Mouse (Mus musculus): ENCODE results near the gene Utp4. TPM values are rescaled to one million over a fixed set of nuclear protein-coding genes. Genes with fewer than 3 reads are reported as not detected.

Gene Utp4
- polyA plus RNA-seq, 1 experiment from 2014 or later = 74.4 TPM

DNA sequence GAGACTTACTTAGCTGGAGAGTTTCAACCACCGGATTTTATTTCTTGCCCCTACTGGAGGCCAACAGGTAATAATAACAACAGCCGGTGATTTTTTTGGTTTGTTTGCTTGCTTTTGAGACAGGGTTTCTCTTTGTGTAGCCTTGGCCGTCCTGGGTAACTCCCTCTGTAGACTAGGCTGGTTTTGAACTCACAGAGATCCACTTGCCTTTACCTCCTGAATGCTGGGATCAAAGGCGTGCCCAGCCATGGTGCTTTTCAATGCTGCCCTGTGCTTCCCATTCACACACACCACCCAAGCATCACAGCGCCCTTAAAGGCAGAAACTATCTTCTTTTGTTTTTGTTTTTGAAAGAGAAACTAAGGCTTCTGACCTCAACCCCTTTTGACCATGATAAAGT, 36.5 kb downstream of the Utp4 start:
- ATAC-seq (ENCODE audit: insufficient number of reproducible peaks, insufficient read depth, low FRiP score, low TSS enrichment, low read depth) = no peak
- WGBS = 68% methylated on average over 5 of the region's 5 CpGs
- Histone ChIP-seq H3K27ac (peak overlapping the region; percentile 52; the same call in 1 of the 2 replicates), H3K27me3 (peaks cover 4% of the 10 kb centered on the region; the same call in 1 of the 2 replicates), H3K4me3 (no peak overlapping the region), H3K4me2 (no peak overlapping the region), H3K9ac (no peak overlapping the region), H3K4me1 (peaks cover 26% of the 10 kb centered on the region), H3K36me3 (no peaks in the 10 kb centered on the region), H3K9me3 (no peaks in the 10 kb centered on the region)

DNA sequence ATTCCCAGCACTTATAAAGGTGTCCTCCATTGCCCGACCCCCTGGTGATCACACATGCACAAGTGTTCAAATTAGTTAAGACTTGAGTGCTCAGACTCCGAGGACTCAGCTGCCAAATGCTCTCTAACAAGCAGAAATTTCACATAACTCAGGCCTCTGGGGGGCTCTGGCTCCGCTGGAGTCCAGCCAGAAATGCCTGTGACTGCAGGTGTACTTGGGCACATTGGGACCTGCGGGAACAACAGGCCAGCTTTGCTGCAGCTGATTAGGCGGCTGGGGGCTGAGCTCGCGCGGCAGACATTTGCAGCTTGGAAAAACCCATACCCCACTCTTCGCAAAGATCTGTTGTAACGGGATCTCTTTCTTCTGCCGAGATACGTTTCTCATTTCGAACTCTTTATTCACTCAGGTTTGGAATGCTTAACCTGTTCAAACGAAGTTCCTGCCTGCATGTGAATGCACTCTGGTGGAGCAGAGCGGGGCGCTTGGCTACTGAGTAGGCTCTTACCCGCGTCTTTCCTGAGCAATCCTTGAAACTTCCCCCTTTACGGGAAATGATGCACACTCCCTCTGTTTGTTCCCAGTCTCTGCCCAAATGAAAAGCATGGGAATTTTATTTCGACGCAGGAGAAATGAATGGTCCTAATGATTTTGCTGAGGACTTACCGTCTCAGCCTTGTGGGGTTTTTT, 39.1 kb downstream of the Utp4 start:
- WGBS = 5% methylated on average over 22 of the region's 22 CpGs
- Histone ChIP-seq H3K4me2 (peak overlapping the region; percentile 55), H3K36me3 (no peaks in the 10 kb centered on the region), H3K4me3 (peak overlapping the region; percentile 25), H3K27me3 (peaks cover 4% of the 10 kb centered on the region; the same call in 1 of the 2 replicates), H3K27ac (peak overlapping the region; percentile 60), H3K9ac (peak overlapping the region; percentile 23), H3K4me1 (peaks cover 39% of the 10 kb centered on the region), H3K9me3 (no peaks in the 10 kb centered on the region)
- ATAC-seq (ENCODE audit: insufficient number of reproducible peaks, insufficient read depth, low FRiP score, low TSS enrichment, low read depth) = 0 out of 2 replicates have a peak, but pooled peaks have one; percentile 21

DNA sequence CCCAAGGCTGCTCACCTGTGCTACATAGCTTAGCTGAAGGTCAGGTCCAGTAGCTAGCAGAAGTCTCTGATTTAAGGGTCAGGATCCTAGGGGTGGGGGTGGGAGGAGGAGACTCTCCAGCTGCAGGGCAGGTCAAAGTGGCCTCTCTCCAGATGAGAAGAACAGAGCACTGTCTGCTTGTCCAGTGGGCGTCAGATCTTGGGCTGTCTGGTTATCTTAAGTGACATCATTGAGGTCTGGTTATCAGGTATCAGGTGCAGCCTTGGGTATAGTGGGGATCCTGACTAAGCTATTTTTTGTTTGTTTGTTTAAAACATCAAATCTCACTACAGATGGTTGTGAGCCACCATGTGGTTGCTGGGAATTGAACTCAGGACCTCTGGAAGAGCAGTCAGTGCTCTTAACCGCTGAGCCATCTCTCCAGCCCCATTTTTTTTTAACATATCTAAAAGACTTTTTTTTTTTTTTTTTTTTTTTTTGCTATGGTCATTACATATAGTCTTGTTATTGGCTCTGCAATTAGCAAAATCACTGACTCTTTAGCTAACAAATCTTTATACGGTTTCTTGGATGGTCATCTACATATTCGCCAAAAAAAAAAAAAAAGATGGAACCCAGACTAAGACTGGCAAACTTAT, 40.2 kb downstream of the Utp4 start:
- peaks cover 47% of the 10 kb centered on the region for H3K4me1 ChIP-seq
- no peak for ATAC-seq (ENCODE audit: insufficient number of reproducible peaks, insufficient read depth, low FRiP score, low TSS enrichment, low read depth)
- H3K4me2 ChIP-seq = no peak overlapping the region
- no peaks in the 10 kb centered on the region for H3K36me3 ChIP-seq
- 82% methylated on average over 4 of the region's 4 CpGs for WGBS
- no peak overlapping the region for H3K27ac ChIP-seq
- H3K4me3 ChIP-seq = no peak overlapping the region
- peaks cover 4% of the 10 kb centered on the region; the same call in 1 of the 2 replicates for H3K27me3 ChIP-seq
- H3K9ac ChIP-seq = no peak overlapping the region
- no peaks in the 10 kb centered on the region for H3K9me3 ChIP-seq

DNA sequence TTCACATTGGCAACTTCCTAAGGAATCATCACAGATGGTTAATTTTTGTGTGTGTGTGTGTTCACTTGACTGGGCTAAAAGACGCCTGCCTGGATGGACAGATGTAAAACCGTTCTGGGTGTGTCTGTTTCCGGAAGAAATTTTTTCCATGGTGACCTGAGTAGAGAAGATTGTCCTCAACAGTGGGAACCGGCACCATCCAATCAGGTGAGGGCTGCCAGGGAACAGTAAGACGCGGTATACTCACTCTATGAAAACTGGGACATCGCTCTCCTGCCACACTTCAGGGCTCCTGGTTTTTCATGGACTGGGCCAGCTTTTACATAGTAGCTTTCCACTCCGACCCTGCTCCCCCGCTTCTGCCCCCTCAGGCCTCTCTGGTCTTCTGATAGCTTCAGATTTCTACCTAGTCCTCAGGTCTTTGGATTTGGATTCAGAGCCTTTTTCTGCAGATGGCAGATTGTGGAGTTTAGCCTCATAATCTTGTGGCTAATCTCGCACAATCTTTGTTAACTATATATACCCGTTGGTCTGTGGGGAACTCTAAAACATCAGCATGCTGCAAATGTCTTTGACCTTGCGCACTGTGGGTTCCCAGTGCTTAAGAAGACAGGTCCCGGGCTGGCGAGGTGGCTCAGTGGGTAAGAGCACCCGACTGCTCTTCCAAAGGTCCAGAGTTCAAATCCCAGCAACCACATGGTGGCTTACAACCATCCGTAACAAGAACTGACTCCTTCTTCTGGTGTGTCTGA, 41.0 kb downstream of the Utp4 start:
- Histone ChIP-seq H3K27me3 (peaks cover 4% of the 10 kb centered on the region; the same call in 1 of the 2 replicates), H3K36me3 (no peaks in the 10 kb centered on the region), H3K4me3 (no peak overlapping the region), H3K27ac (no peak overlapping the region), H3K4me2 (no peak overlapping the region), H3K4me1 (peaks cover 45% of the 10 kb centered on the region), H3K9ac (no peak overlapping the region), H3K9me3 (no peaks in the 10 kb centered on the region)
- WGBS = 76% methylated on average over 16 of the region's 16 CpGs
- no peak for ATAC-seq (ENCODE audit: insufficient number of reproducible peaks, insufficient read depth, low FRiP score, low TSS enrichment, low read depth)

- Histone ChIP-seq H3K4me2 (peak within 1 kb of the TSS; percentile 87), H3K9me3 (no peaks in the 10 kb centered on the region), H3K4me3 (peak within 1 kb of the TSS; percentile 89), H3K27me3 (peaks cover 4% of the 10 kb centered on the region; the same call in 1 of the 2 replicates), H3K9ac (peak within 1 kb of the TSS; percentile 94), H3K36me3 (no peaks in the 10 kb centered on the region), H3K4me1 (peaks cover 41% of the 10 kb centered on the region), H3K27ac (peak within 1 kb of the TSS; percentile 88)
- 1% methylated on average over 41 of the region's 41 CpGs for WGBS
- ATAC-seq (ENCODE audit: insufficient number of reproducible peaks, insufficient read depth, low FRiP score, low TSS enrichment, low read depth) = peak; percentile 74
Observed at GRCm38 (mm10) chr8:106935324-106935869, 42.0 kb downstream of the Utp4 start, which contains the start of gene Sntb2. Gene Sntb2 (plus strand): TSS chr8:106935750.

GRCm38 (mm10) chr8:106935899-106936477, 42.6 kb downstream of the Utp4 start:
- H3K9me3 ChIP-seq = no peaks in the 10 kb centered on the region
- H3K4me2 ChIP-seq = peak overlapping the region; percentile 87
- H3K4me3 ChIP-seq = peak overlapping the region; percentile 89
- H3K36me3 ChIP-seq = no peaks in the 10 kb centered on the region
- H3K9ac ChIP-seq = peak overlapping the region; percentile 94
- H3K27me3 ChIP-seq = peaks cover 4% of the 10 kb centered on the region; the same call in 1 of the 2 replicates
- peak overlapping the region; percentile 88 for H3K27ac ChIP-seq
- peak; percentile 58 for ATAC-seq (ENCODE audit: insufficient number of reproducible peaks, insufficient read depth, low FRiP score, low TSS enrichment, low read depth)
- peaks cover 41% of the 10 kb centered on the region for H3K4me1 ChIP-seq
- under 1% methylated on average over 73 of the region's 76 CpGs for WGBS

DNA sequence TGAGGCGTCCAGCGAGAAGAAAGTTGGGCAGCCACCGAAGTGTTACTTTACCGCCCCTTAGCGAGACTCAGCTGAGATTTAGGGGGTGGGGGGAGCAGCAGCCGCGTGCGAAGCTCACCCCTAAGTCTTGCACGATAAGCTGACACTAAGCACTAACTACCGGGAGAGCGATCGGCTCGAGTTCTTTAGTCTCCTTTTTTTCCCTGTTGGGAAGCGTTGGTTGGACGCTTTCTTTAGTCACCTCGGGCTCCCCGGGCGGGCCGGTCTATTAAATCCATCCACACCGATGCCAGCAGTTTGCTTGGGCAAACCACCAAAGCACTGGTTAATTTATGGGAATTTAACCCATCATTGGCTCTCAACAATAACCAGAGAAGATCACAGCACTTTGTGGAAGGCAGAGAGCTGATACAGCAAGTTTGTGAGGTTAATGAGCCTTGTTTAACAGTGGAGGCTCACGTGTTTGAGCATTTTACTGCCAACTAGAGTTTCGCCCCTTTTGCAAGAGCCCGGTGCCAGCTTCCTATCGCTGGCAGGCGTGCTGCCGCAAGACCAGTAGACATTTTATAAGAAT, 43.1 kb downstream of the Utp4 start:
- peak overlapping the region; percentile 94 for H3K9ac ChIP-seq
- H3K4me3 ChIP-seq = peak overlapping the region; percentile 89
- H3K27me3 ChIP-seq = peaks cover 4% of the 10 kb centered on the region; the same call in 1 of the 2 replicates
- peaks cover 38% of the 10 kb centered on the region for H3K4me1 ChIP-seq
- peak overlapping the region; percentile 87 for H3K4me2 ChIP-seq
- H3K9me3 ChIP-seq = no peaks in the 10 kb centered on the region
- 0 out of 2 replicates have a peak, but pooled peaks have one; percentile 7 for ATAC-seq (ENCODE audit: insufficient number of reproducible peaks, insufficient read depth, low FRiP score, low TSS enrichment, low read depth)
- H3K27ac ChIP-seq = peak overlapping the region; percentile 88
- under 1% methylated on average over 26 of the region's 26 CpGs for WGBS
- no peaks in the 10 kb centered on the region for H3K36me3 ChIP-seq

- Histone ChIP-seq H3K9ac (peak overlapping the region; percentile 94), H3K4me2 (peak overlapping the region; percentile 87), H3K4me1 (peaks cover 37% of the 10 kb centered on the region), H3K9me3 (no peaks in the 10 kb centered on the region), H3K36me3 (no peaks in the 10 kb centered on the region), H3K27me3 (peaks cover 4% of the 10 kb centered on the region; the same call in 1 of the 2 replicates), H3K4me3 (peak overlapping the region; percentile 89), H3K27ac (peak overlapping the region; percentile 88; the same call in 1 of the 2 replicates)
- 32% methylated on average over 14 of the region's 14 CpGs for WGBS
- ATAC-seq (ENCODE audit: insufficient number of reproducible peaks, insufficient read depth, low FRiP score, low TSS enrichment, low read depth) = no peak
Observed at GRCm38 (mm10) chr8:106937081-106937800, 43.8 kb downstream of the Utp4 start.

- Histone ChIP-seq H3K9me3 (no peaks in the 10 kb centered on the region), H3K36me3 (no peaks in the 10 kb centered on the region), H3K4me3 (no peak overlapping the region), H3K4me1 (peaks cover 22% of the 10 kb centered on the region), H3K4me2 (no peak overlapping the region), H3K27me3 (no peaks in the 10 kb centered on the region), H3K27ac (no peak overlapping the region), H3K9ac (no peak overlapping the region)
- ATAC-seq (ENCODE audit: insufficient number of reproducible peaks, insufficient read depth, low FRiP score, low TSS enrichment, low read depth) = no peak
- WGBS = 81% methylated on average over 3 of the region's 3 CpGs
Observed at GRCm38 (mm10) chr8:106941806-106942205, 48.4 kb downstream of the Utp4 start.

GRCm38 (mm10) chr8:106943874-106944418, 50.5 kb downstream of the Utp4 start:
- no peaks in the 10 kb centered on the region for H3K9me3 ChIP-seq
- no peak overlapping the region for H3K9ac ChIP-seq
- H3K4me3 ChIP-seq = no peak overlapping the region
- WGBS = 90% methylated on average over 3 of the region's 3 CpGs
- no peak overlapping the region for H3K4me2 ChIP-seq
- ATAC-seq (ENCODE audit: insufficient number of reproducible peaks, insufficient read depth, low FRiP score, low TSS enrichment, low read depth) = no peak
- no peaks in the 10 kb centered on the region for H3K27me3 ChIP-seq
- no peaks in the 10 kb centered on the region for H3K36me3 ChIP-seq
- H3K27ac ChIP-seq = no peak overlapping the region
- H3K4me1 ChIP-seq = peaks cover 6% of the 10 kb centered on the region

Data from embryonic facial prominence, embryonic 13.5 days (tissue).